Mouse (Mus musculus): Measurements from ENCODE around the gene Klk6. TPM values are rescaled to one million over a fixed set of nuclear protein-coding genes. Genes with fewer than 3 reads are reported as not detected.

The Klk6 gene
- polyA plus RNA-seq, 1 experiment from 2014 or later, result not detected

DNA sequence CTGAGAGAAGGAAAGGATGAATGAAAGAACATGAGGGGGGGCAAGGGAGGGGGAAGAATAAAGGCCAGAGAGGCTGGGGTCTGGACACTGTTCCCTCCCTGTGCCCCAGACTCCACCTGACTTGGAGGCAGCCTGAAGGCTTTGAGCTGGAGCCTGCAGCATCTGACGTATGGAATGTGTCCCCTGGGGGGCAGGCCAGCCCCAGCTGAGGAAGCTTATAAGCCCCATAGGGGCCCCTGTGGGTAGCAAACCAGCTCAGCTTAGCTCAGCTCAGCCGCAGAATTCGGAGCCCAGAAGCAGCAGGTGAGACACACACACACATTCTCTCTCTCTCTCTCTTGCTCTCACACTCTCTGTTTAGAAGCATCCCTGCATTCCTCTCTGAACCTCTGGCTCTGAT is 56.6 kb downstream of the Klk6 start, which contains the start of gene Klk4:
Klk4 (plus strand) TSS at position 249 of the 400 bp plus-strand sequence.
- Histone ChIP-seq H3K36me3 (no peaks in the 10 kb centered on the region), H3K27me3 (peaks cover 18% of the 10 kb centered on the region; the same call in 1 of the 2 replicates), H3K9ac (no peak within 1 kb of the TSS), H3K27ac (no peak within 1 kb of the TSS), H3K4me3 (no peak within 1 kb of the TSS), H3K4me1 (0 out of 2 replicates have a peak, but pooled peaks cover 2% of the 10 kb centered on the region), H3K9me3 (replicated peaks) (no peaks in the 10 kb centered on the region), H3K4me2 (replicated peaks) (no peak within 1 kb of the TSS)
- ATAC-seq (ENCODE audit: low FRiP score), result no peak
- 17% methylated on average over 3 of the region's 3 CpGs for WGBS

Other genes starting within 250 kb of the Klk6 start
- gene Zfp719, start 244.9 kb upstream of the Klk6 start, polyA plus RNA-seq (2016; fragmentation: Nextera tagmentation; extraction: Ambion mirVana), result 17.2 and 17.6 TPM in 2 replicates
- gene Zfp819, start 217.3 kb upstream of the Klk6 start, polyA plus RNA-seq (2016; fragmentation: Nextera tagmentation; extraction: Ambion mirVana), result 0.34 and 0.37 TPM in 2 replicates
- gene Ceacam18, start 189.8 kb upstream of the Klk6 start, polyA plus RNA-seq (2016; fragmentation: Nextera tagmentation; extraction: Ambion mirVana), result not detected in 2 replicates
- gene Siglece, start 164.3 kb upstream of the Klk6 start, polyA plus RNA-seq (2016; fragmentation: Nextera tagmentation; extraction: Ambion mirVana), result 0.18 and 0.44 TPM in 2 replicates
- gene Ctu1, start 152.5 kb upstream of the Klk6 start, polyA plus RNA-seq (2016; fragmentation: Nextera tagmentation; extraction: Ambion mirVana), result 16.4 and 17.0 TPM in 2 replicates
- not detected in 2 replicates for gene Klk14, start 134.1 kb upstream of the Klk6 start, polyA plus RNA-seq (2016; fragmentation: Nextera tagmentation; extraction: Ambion mirVana)
- gene Klk13, start 111.9 kb upstream of the Klk6 start, polyA plus RNA-seq (2016; fragmentation: Nextera tagmentation; extraction: Ambion mirVana), result 0.17 TPM in 1 of 2 replicates, not detected in the other
- not detected in 2 replicates for gene Klk12, start 55.6 kb upstream of the Klk6 start, polyA plus RNA-seq (2016; fragmentation: Nextera tagmentation; extraction: Ambion mirVana)
- 0.22 and 0.30 TPM in 2 replicates for gene Klk11, start 49.9 kb upstream of the Klk6 start, polyA plus RNA-seq (2016; fragmentation: Nextera tagmentation; extraction: Ambion mirVana)
- 0.27 and 0.92 TPM in 2 replicates for gene Klk10, start 43.5 kb upstream of the Klk6 start, polyA plus RNA-seq (2016; fragmentation: Nextera tagmentation; extraction: Ambion mirVana)
- not detected in 2 replicates for gene Klk9, start 32.6 kb upstream of the Klk6 start, polyA plus RNA-seq (2016; fragmentation: Nextera tagmentation; extraction: Ambion mirVana)
- gene Klk8, start 26.9 kb upstream of the Klk6 start, polyA plus RNA-seq (2016; fragmentation: Nextera tagmentation; extraction: Ambion mirVana), result 8.9 and 10.1 TPM in 2 replicates
- gene Klk7, start 13.2 kb upstream of the Klk6 start, polyA plus RNA-seq (2016; fragmentation: Nextera tagmentation; extraction: Ambion mirVana), result not detected in 2 replicates
- 0.17 and 0.68 TPM in 2 replicates for gene Klk5, start 17.5 kb downstream of the Klk6 start, polyA plus RNA-seq (2016; fragmentation: Nextera tagmentation; extraction: Ambion mirVana)
- 0.50 and 0.57 TPM in 2 replicates for gene Klk4, start 56.7 kb downstream of the Klk6 start, polyA plus RNA-seq (2016; fragmentation: Nextera tagmentation; extraction: Ambion mirVana)
- not detected in 2 replicates for gene Klk15, start 109.2 kb downstream of the Klk6 start, polyA plus RNA-seq (2016; fragmentation: Nextera tagmentation; extraction: Ambion mirVana)
- not detected in 2 replicates for gene Klk1b8, start 126.2 kb downstream of the Klk6 start, polyA plus RNA-seq (2016; fragmentation: Nextera tagmentation; extraction: Ambion mirVana)
- not detected in 2 replicates for gene Klk1b1, start 142.3 kb downstream of the Klk6 start, polyA plus RNA-seq (2016; fragmentation: Nextera tagmentation; extraction: Ambion mirVana)
- not detected in 2 replicates for gene Klk1b9, start 151.6 kb downstream of the Klk6 start, polyA plus RNA-seq (2016; fragmentation: Nextera tagmentation; extraction: Ambion mirVana)
- not detected in 2 replicates for gene Klk1b11, start 171.4 kb downstream of the Klk6 start, polyA plus RNA-seq (2016; fragmentation: Nextera tagmentation; extraction: Ambion mirVana)
- gene Klk1b26, start 187.7 kb downstream of the Klk6 start, polyA plus RNA-seq (2016; fragmentation: Nextera tagmentation; extraction: Ambion mirVana), result not detected in 2 replicates
- gene Klk1b27, start 227.8 kb downstream of the Klk6 start, polyA plus RNA-seq (2016; fragmentation: Nextera tagmentation; extraction: Ambion mirVana), result not detected in 2 replicates

All from hindbrain, embryonic 12.5 days (tissue).